Mouse (Mus musculus) fat pad, adult 2 months (tissue): Measurements from ENCODE around the gene Rabep2.
A peak's percentile ranks its signal among the peaks of the same experiment; 100 is the strongest.
"Not testable (repeated sequence)": the region's sequence is repeated elsewhere in the genome, so short reads cannot be mapped to it uniquely, and the experiment has no call there.

Source experiments
- DNase-seq: peaks from one replicate; pipeline ENCODE4 v3.0.0-alpha.2; 2011; ENCODE audit warnings: low read depth, low spot score; ENCODE audit errors: extremely low read depth

The Rabep2 gene

DNA sequence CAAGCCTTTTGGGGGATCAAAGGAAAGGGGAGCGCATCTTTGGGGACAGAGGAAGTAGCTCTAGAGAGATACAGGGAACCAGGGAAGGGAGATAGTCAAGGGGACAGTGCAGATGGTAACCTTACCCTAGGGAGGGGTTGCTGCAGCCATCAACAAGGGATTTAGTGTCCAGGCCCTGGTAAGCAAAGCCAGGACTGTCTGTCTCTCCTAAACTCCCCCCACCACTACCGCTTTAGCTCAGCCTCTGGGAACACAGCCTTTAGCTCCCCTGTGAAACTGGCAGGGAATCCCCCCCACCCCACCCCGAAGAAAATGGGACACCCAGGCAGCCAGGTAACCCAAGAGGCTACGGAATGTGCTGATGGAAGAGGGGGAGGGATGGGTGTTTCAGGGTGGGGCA is 35.0 kb downstream of the Rabep2 start:
- no peak for DNase-seq

DNA sequence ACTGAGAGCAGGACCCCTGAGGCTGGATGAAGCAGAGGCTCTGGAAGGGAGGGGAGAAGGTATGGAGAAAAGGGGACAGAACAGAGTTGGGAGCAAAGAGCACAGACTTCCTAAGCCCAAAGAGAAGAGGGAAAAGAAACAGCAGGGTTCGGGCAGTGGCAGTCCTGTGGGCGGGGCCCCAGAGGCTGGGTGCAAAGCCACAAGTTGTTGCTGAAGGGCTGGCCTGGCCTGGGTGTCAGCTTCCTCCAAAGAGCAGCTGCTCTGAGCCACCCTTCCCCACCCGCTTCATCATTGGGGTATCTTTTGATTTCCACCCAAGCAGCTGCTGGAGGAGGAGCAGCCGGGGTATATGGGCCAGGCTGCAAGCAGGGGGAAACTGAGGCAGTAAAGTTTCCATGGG is 35.6 kb downstream of the Rabep2 start:
- no peak for DNase-seq

DNA sequence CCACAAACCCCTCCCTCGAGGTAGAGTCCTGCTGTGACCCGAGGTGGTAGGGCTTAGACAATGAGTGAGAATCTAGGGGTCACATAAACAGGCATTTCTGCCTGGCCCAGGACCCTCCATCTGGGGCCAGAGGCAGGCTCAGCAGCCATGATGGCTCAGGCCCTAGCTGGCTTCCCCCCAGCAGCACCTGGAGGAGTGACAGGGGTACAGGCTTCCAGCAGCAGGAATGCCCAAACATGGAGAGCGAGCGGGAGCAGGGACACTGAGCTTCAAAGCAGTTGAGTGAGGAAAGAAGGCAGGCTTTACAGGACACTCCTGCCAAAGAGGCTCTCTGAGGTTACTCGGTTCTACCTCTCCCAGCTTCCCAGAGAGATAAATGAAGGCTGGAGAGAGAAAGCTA is 36.3 kb downstream of the Rabep2 start:
- DNase-seq, result no peak

DNA sequence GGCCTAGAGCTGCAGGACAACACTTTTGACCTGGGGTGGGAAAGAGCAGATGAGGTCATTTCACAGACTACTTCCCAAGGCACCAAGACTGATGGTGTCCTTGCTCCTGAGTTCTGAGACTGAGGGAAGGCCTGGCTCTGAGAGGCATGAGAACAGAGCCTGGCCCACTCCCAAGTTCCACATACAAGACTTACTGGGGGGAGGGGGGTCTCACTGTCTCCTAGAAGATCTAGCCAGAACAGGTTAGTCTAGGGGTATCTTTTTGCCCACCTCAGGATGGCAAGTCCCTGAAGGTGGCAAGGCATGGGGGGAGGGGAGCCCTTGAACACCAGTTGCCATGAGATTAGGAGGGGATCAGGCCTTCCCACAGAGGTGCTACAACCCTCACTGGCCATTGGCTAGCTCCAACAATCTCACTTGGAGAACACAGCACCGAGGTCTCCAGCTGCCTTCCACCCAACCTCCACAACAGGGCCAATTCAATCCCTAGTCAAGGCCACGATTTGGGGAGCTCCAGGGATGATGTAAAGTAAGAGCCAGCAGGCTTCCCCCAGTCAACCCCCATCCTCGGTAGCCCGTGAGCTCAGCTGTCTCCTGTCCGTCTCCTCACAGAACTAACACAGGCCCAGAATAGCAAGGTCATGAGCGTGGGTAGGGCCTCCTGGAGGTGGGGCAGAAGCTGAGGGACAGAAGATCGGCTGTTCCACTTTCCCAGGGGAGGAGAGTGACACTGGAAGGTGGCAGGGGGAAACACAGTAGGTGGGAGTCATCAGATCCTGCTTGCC is 36.9 kb downstream of the Rabep2 start:
- DNase-seq, result no peak

DNA sequence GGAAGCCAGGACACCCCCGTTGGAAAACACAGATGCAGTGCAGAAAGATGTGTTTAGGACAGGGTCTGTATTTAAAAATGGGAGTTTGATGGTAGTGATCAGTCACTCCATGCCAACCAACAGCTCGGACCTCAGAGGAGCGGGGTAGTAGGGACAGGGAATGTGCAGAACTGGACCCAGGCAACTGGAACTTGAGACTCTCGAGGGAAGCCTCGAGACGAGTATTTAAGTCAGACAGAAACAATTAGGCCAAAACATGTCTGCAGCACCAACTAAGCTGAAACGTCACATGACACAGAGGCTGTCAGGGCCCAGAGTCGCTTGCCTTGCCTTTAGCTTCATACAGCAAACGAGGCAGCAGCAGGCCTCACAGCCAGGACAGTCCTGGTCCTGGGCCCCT is 37.6 kb downstream of the Rabep2 start:
- no peak for DNase-seq

DNA sequence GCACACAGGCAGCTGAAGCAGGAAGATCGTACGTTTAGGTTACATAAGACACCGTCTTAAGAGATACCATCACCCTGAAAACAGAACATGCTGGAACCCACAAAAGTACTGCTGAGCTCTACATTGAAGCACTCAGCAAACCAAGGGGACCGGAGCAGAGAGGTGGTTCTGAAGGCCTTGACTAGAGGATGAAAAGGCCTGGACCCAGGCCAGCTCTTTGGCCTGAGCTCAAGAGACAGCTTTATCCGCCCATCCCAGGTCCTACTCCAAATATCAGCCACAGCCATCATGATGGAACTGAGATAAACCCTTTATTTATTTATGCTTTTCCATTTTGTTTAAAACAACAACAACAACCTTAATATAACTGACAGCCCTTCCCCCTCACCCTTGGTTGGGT is 38.1 kb downstream of the Rabep2 start:
- DNase-seq, result no peak

DNA sequence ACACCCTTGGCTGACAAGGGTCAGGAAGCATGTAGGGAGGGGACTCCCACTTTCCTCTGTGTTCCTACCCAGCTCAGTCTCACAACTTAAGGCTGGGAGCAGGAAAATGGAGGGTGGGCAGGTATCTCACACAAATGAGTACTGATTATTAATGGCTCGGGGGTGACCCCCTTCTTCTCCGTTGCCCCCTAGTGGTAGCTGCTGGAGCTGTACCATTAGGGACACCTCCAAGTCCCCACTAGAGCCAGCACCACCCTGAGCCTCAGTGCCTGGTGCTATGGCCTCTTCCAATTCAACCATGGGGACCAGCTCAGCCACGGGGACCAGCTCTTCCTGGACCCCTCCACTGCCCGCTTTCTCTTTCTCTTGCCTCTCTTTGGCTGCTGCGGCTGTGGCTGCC is 38.7 kb downstream of the Rabep2 start:
- DNase-seq, result no peak

DNA sequence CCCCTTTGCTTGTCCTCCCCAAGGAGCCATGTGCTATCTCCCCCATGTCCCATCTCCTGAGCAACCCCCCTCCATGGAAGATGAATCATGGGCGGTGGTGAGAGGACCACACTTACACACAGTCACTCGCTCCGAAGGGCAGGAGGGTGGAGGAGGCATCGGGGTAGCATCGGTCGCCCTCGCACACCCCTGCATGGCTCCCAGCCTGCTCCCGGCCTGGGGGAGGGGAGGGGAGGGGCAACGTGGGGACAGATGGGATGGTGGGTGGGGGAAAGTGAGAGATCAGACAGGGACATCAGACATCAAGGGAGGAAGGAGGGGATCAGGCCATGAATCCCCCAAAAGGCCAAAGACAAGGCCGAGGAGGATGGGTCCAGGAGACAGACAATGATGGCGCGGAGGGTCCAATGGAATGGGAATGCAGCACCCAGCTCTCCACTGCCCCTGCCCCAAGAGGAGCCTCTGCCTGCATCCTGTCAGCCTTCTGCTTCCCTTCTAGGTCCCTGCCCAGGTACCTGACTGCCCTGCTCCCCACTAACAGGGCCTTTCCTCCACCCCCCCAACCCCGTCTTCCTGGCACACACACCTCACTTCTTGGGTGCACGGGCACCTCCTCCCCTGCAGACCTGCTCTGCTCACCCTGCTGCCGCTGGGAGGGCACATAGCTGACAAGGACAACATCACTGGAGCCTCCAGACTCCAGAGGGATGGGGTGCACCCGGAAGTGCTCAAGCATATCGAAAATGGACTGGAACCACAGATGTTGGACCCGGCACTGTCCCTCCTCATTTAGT is 39.5 kb downstream of the Rabep2 start:
- DNase-seq, result no peak

DNA sequence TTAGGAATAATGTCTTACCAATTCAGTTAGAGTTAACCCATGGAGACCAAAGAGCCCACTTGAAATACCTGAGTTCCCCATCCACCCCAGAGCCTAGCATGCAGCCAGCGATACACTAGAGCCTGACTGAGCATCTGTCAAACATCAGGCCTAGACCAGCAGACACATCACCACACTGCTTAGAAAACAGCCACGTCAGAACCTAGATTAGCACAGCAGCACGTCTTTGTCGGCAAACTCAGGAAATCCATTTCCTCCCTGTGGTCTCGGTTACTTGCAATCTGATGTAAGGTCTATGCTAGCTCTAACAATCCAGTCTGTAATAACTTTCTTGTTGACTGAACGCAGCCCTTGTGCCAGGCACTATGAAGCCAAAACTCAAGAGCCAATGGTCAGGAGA is 41.5 kb downstream of the Rabep2 start:
- no peak for DNase-seq

DNA sequence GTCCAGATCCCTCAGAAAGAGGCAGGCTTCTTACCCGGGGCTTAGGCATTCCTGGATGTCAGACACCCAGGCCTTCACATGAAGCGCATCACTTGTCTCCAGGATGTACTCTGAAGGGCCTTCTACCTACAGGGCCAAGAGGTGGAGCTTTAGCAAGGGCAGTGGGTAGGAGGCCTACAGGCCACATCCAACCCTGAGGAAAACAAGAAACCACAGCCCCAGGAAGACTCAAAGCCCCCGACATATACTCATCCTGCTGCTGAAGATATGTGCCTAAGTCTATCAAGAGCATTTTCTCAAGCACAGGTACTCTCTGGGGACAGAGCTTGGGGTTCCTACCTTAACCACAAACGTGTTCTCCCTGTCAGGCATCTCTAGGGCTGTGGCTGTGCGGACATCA is 42.8 kb downstream of the Rabep2 start:
- no peak for DNase-seq

DNA sequence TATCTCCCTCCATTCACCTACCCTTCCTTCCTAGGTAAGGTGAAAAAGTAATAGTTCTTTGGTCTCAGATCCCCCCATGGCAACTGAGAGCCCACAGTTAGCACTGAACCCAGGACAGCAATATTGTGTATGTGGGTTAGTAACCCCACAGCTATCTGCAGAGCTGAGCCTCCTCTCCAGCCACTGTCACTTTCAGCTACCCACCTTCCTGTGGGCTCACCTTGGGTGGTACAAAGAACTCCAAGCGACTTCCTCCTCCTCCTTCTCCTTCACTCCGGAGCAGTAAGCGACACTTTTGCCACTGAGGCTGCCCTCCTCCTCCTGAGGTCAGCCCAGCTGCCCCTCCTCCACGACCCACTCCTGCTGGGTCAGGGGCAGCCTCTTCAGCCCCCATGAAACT is 43.3 kb downstream of the Rabep2 start:
- DNase-seq, result no peak

DNA sequence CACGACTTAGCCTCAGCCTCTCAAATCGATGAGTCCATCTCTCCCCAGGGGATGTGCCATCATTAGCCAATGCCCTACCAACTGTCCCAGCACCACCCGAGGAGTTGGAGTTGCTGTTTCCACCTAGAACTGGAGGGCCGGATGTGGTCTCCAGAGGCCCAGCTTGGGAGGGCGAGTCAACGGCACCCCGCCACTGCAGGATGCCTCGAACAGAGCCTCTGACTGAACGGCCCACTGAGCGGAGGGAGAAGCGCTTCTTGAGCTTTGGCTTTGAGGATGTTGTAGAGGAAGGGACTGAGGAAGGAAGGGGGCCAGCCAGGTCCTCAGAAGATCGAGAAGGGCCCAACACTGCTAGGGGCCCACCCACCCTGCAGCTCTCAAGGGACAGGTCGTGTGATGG is 43.7 kb downstream of the Rabep2 start:
- no peak for DNase-seq

DNA sequence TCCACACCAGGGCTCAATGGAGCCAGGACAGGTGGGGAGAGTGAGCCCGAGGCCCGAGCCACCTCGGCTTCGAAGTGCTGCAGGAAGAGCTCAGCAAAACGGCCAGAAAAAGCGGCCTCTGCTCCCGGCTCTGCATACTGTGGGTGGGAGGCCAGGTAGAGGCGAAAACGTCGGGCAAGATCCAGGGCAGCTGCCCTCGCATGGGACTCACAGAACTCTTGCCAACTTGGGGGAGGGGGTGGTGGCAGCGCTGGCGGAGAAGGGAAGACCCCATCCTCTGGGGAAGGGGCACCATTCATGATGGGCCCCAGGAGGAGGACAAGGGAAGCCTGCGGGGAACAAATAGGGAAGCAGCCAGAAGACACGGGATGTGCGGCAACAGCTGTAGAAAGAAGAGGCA is 44.2 kb downstream of the Rabep2 start:
- no peak for DNase-seq

DNA sequence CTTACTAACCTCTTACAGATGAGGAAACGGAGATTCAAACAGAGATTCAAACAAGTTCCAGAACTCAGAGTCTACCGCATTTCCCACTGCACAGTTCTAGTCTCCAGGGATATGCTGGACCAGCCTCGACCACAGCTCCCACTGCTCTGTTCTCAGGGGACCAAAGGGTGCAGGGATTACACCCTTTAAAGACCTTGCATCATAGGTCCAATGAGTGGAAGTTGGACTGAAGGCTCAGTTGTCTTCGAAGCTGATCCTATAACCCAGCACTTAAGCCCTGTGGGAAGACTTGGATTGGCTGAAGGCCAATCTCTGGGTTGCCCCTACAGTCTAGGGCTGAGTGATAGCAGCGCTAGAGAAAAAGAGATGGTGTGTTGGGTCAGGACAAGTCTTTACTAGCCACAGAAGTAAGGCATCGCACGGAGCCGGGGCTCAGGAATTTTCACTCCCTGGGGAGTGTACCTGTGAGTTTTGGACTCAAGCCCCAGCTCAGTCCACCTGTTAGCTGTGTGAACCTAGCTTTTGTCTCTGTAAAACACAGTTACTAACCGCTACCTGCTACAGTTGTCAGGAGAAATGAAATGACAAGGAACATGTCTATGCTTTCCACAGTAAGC is 45.0 kb downstream of the Rabep2 start:
- DNase-seq, result no peak

DNA sequence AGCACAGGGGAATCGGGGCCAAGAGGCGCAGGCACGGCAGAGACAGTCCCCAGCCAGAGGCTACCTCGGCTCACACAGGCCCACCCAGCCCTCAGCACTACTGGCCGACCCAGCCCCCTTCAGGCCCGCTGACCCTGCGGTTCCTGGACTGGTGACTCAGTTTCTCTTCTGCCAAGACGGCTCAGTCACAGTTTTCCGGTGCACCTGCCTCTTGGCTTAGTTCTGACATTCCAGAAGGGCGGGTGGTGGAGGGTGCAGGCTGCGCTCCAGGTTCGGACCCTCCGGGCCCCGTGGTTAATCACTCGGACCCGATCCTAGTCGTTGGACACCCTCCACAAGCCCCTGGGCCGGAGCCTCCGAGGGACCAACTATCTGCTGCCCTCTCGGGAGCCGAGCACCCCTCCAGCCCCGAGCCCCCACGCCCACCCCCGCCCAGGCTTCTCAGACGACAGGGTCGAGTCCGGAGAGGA is 46.0 kb downstream of the Rabep2 start:
- no peak for DNase-seq

DNA sequence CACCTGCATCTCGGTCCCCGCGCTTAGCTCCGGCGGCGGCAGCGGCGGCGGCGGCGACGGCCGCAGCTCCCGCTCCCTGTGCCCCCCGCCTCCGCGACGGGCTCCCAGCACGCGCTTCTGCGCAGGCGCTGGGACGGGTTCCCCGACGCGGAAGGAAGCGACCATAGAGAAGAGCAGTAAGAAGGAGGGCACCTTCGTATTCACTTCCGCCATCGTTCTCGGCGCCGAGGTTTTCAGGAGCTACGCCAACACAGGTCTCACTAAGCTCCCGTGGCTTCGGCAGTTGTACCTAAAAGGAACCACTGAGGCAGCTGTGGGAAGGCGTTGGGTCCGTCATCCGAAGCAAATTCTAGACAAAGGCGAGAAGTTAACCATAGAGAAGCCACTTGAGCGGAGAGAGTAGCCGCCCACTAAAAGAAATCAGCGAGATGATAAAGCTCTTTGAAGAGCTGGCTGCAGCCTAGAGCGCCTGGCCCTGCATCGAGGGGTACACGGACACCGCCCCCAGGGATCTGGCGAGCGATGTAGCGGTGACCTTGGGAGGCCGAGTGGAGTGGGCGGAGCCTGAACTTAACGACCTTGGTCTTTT is 46.5 kb downstream of the Rabep2 start, which contains the start of gene Sh2b1:
Gene Sh2b1, minus strand, starts transcription at position 432 of the 589 bp plus-strand sequence.
- DNase-seq, result peak; percentile 23

DNA sequence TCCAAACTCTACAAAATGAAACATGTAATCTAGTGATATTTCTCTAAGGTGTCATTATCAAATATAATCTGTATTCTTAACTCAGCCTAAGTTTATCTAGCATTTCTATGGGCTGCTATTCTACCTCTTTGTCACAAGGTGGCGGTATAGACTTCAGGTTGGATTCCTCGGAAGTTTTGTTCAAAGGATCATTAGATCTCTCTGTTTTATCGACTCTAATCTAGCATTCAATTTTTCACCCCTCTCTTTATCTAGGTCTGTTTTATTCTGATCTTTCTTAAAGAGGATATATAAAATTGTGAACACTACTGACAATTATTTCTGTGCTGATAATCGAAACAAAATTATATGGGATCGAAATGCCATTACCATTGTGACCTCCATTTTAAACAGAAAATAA is 53.1 kb downstream of the Rabep2 start:
- DNase-seq, result no peak

DNA sequence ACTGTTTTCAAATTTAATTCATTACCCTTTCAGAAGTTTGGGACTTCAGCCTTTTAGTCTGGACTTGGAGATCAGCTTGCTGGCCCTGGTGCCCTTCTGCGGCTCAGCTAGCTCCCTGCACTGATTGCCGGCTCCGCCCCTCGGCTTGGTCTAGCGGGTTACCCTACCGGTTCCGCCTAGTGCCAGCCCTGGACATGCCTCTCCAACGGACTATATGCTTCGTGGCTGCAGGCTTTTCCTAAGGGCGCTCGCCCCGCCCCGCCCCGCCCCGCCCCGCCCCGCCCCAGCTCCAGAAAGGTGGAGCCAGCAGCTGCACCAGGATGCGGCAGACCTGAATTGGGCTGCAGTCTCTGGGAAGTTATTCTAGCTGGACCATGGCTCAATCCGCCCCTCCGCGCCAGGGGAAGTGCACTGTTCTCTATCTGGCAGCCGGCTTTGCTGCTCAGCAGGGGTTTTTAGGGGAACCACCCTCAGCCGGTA is 53.9 kb downstream of the Rabep2 start:
- DNase-seq, result no peak

DNA sequence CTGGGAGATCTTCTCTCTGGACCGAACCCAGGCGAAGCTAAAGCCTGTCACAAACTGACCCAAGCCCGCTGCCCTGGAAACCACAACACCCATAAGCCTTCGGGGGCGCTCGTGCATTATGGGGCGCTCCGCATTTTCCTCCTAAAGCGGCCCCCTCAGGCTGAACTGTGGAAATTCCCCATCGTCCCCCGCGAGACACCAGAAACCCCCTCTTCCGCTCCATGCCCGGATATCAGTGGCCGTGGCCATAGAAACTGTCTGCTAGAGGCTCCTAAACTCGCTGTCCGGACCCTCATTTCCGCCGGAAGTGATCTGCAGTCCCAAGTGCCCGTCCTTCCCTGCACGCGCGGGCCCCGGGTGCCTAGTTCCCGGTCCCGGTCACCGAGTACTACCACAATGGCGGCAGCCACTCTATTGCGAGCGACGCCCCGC is 58.5 kb downstream of the Rabep2 start, which contains the start of gene Tufm:
Gene Tufm, plus strand, starts transcription at position 310 of the 432 bp plus-strand sequence.
- no peak for DNase-seq

DNA sequence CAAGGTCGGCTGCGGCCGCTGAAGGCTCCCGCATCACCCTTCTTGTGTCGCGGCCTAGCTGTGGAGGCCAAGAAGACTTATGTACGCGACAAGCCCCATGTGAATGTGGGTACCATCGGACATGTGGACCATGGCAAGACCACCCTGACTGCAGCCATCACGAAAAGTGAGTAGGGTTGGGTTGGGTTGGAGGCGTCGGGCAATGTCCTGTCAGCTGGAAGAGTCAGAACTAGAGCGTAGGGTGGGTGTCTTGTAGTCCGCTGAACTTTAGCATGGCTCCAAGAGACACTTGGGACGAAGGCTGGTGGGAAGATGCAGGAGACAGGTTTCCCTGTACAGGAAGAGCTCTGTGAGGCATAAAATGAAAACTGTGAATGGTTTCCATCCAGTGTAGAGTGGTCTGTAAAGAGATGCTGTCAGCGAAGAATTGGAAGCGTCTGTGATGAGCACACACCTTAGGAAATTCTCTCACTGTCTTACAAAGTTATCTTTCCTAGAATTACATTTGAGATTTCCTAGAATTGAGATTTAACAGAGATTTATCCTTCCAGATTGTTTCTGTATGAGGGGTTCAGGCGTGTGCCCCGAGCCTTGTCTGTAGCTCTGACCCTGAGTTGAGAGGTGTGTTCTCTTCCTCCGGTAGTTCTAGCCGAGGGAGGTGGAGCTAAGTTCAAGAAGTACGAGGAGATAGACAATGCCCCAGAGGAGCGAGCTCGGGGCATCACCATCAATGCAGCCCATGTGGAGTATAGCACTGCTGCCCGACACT is 59.2 kb downstream of the Rabep2 start:
- not testable (repeated sequence) for DNase-seq
